Mouse (Mus musculus) hematopoietic stem cell, adult 5-6 weeks (primary cell): ENCODE measurements around the gene Ints14. TPM values are rescaled to one million over a fixed set of nuclear protein-coding genes. Genes with fewer than 3 reads are reported as not detected.
A peak's percentile ranks its signal among the peaks of the same experiment; 100 is the strongest.

Experiments used
- ATAC-seq, 2 experiments: fragments of 125-278 bp in 1 of 2; replicated peaks in 1 of 2; 2 replicates each; pipeline ENCODE4 v1.8.0; 2016 to 2017; ENCODE audit warnings: inconsistent platforms in 2 of 2, mild to moderate bottlenecking in 2 of 2, moderate number of reproducible peaks in 2 of 2, low read depth in 1 of 2, moderate TSS enrichment in 1 of 2; ENCODE audit not compliant: low FRiP score in 2 of 2, poor library complexity in 2 of 2, severe bottlenecking in 2 of 2, insufficient read depth in 1 of 2, low TSS enrichment in 1 of 2
- total RNA-seq: library from RNA; stranded (forward); fragments of 172-1452, 232-1000 nt; gene quantifications from 2 replicates; pipeline ENCODE4 v1.2.3, GENCODE M21; 2017

The Ints14 gene
- total RNA-seq, 1 experiment from 2014 or later = 39.5 TPM

DNA sequence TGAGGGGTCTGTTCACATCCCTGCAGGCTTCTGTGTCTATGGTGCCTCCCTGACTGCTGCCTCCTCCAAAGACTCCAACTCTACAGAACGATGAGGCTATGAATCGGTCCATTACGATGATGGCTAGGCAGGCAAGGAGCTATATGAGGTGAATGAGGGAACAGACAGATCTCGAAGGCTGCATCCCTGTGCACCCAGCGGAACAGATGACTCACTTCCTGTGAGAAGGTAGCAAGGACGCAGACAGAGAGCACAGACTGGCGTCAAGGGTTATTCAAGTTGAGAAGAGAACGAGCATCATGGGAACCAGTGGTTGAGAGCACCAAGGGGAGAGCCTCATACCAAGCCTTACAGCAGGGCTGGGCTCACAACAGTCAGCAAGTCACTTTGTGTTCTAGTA, 49.9 kb downstream of the Ints14 start:
- ATAC-seq = no peak

- peak in 1 of 2 experiments; percentile 49; a peak in 1 of 4 replicates for ATAC-seq
These were observed 50.6 kb downstream of the Ints14 start for GRCm38 (mm10) chr9:65011304-65011703.

DNA sequence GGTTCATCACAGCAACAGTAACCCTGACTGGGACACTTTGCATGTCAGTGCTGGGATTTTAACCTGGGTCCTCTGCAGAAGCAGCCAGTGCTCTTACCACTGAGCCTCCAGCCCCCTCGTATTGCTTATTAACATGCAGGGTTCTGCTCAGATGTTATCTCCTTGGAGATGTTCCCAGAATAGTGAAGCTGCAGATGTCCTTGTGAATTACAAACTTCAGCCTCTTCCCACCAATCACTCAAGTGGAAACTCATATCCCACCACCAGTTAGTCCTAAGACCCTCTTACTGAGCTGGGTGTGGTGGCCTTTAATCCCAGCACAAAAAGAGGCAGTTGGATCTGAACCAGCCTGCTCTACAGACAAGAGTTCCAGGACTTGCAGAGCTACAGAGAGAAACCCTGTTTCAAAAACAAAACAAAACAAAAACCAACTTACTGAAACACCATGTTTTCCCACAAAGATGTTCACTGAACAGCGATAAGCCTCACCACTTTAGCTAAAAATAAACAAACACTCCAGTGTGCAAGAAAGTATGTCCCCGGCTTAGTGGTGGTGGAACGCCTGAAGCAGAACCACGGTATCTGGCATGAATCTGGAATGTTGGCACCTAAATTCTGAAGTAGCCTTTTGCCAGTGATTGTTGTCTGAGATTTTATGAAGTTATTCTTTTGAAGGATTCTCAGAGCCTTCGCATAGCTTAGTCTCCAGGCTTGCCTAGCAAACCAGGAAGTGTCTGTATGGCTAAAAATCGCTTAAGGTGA, 54.9 kb downstream of the Ints14 start:
- ATAC-seq = no peak

DNA sequence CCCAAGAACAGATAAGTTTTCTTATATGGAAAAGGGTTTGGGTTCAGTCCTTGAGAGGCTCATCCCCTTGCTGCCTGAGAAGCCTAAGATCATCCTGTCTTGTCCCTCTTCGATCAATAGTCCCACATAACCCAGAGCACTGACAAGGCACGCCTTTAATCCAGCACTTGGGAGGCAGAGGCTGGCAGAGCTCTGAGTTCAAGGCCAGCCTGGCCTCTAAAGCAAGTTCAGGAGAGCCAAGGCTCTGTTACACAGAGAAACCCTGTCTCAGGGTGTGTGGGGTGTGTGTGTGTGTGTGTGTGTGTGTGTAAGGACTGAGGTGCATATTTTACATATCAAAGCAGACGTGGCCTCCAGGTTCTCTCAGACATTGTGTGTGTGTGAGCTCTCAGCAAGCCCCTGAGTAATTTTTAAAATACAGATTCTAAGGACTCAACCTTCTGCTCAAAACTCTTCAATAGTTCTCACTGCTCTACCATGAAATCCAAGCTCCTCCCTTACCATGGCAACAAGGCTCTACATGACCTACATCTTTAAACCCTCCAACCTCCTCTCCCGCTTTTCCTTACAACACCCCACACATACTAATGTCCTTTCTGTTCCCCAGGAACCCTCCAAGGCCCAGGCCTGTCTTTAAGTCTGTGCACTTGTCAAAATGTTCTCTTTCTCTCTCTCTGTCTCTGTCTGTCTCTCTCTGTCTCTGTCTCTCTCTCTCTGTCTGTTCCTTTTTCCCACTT, 55.7 kb downstream of the Ints14 start:
- no peak for ATAC-seq

DNA sequence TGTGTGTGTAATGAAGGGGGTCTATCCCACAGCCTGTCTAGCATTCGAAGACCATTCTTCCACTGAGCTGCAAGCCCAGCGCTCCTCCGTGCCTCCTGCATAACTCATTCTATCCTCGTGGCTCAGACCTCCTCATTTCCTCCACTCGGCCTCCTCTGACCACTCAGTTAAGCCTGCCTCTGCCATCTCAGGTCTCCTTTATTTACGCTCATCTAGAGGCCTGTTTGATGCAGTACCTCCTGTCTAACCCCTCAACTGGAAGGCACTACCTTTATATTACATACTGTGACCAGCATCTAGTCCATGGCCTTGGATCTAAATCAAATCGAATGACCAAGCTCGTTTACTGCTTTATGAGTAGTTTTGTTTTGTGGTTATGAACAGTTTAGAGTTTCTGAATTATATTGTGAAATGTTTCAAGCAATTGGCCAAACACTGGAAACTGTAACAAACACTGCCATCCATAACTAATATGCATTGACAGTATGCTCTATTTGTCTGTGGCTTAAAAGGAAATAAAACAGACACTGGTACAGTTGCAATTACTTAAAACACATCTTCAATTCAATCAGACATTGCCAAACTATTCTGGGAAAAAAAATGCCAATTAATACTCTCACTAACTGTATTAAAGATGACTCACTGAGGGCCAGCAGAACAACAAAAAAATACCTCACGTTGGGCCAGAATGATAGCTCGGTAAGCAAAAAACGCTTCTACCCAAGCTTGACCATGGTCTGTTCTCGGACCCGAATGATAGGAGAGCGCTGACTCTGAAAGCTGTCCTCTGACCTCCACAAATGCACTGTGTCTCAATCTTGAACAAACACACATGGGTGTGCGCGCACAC, 56.5 kb downstream of the Ints14 start:
- ATAC-seq = no peak

DNA sequence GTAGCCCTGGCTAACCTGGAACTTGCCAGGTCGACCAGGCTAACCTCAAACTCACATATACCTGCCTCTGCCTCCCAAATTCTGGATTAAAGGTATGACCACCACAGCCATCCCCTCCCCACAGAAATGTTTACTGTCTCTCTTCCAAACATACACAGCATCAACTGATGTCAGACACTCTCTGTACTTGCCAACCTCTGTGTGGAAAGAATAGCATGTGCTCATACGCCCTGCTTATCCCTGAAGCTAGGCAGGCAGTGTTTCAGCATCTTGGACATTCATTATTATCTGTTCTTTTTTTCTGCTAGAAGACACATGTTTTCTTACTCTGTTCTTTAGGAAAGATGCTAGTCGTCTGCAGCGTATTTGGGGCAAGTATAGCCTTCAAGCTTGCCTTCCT, 57.2 kb downstream of the Ints14 start:
- no peak for ATAC-seq

GRCm38 (mm10) chr9:65018588-65019121, 58.0 kb downstream of the Ints14 start:
- ATAC-seq = no peak

DNA sequence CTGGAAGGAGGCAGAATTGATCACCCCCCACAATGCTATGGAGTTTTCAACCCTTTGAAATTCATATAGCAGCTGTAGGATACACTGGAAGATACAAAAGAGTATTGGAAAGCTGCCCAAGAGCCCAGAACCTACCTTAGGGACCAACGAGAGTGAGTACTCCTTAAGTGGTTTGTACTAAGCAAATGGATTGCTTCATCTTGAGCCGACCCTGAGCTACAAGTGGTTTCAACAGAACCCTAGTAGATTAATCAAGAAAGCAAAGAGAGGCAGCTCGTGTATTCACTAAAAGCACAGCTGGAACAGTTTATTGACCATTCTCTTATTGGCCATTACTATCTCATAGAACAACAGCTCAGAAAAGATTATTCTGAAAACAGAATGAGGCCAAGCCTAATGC, 58.4 kb downstream of the Ints14 start:
- no peak for ATAC-seq

GRCm38 (mm10) chr9:65020128-65020527, 59.4 kb downstream of the Ints14 start:
- no peak for ATAC-seq

GRCm38 (mm10) chr9:65020991-65021886, 60.5 kb downstream of the Ints14 start, which contains the start of gene Hacd3:
Gene Hacd3 (minus strand): TSS chr9:65021693.
- peak; percentile 82 to 91 for ATAC-seq

DNA sequence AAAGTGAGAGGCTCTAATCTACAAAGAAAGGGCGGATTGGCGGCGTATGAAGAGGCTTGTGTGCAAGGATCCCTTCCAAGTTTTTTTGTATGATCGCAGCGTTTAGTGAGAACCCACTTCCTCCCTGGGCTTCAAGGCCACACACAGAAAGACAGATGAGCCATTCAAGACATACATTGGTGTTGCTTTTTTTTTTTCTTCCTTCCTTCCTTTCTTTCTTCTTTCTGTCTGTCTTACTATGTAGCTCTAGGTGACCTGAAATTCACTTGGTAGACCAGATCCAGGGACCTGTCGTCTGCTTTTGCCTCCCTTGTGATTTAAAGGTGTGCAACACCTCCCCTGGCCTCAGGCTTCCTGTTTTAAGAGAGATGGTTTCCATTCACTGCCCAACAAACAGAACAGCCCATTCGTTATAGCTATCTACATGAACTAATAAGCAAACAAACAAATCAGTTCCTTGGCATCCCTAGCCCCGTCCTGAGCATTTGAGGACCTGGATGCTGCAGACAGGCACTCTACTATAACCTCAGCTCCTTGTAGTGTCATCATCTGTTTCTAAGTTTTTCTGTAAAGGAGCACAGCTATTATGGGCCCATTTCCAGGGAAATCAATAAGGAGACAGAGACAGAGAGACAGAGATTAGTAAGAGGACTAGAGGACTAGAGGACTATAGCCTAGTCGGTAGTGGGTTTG, 61.3 kb downstream of the Ints14 start:
- peak; percentile 16 to 46 for ATAC-seq

GRCm38 (mm10) chr9:65022580-65023135, 62.0 kb downstream of the Ints14 start:
- ATAC-seq = no peak

DNA sequence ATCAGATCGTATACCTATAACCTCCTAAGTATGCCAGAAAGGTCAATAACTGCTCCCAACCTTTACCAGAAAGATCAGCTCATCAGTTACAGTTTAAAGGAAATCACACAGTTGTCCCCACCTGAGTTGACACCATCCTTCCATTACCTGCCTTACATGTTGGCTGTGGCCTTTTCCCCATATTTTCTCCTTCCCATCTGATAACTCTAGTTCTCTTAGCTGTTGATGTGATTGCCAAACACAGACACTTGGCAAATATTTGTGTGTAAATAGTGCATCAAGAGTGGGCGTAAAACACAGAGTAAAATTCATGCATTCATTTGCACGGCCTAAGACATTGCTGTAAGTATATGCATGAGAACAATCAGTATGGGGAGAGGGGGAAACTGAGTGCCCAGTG, 62.7 kb downstream of the Ints14 start:
- no peak for ATAC-seq

- no peak for ATAC-seq
These were observed 66.5 kb downstream of the Ints14 start for GRCm38 (mm10) chr9:65027241-65027640.

DNA sequence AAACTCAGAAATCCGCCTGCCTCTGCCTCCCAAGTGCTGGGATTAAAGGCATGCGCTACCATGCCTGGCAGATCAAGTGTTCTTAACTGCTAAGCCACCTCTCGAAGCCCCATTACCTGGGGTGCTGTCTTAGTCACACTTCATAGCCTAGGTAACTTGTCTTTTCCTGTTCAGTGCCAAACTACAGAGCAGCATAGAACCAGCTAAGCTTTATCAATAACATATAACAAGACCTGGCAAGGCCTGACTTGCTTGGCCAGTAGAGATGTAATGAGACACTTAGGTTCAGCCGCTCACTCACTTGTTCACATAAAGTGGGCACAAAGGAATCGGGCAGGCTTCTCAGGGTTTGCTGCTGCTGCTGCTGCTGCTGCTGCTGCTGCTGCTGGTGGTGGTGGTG, 67.6 kb downstream of the Ints14 start:
- no peak for ATAC-seq

DNA sequence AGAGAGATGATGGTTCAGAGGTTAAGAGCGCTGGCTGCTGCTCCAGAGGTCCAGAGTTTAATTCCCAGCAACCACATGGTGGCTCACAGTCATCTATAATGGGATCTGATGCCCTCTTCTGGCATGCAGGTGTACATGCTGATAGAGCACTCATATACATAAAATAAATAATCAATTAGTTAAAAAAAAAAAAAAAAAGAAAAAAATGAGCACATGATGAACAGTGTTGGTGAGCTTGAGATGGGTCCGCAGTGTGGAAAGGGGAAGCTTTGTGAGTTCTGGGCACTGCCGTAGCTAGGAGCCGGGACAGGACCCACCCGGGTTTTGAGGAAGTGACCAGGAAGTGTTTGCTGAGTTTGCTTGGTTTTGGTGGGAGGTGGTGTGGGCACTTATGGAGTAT, 70.7 kb downstream of the Ints14 start:
- ATAC-seq = peak; percentile 55 to 68
